Mouse (Mus musculus) liver, embryonic 16.5 days (tissue): ENCODE results near the gene Kcne1. TPM values are rescaled to one million over a fixed set of nuclear protein-coding genes. Genes with fewer than 3 reads are reported as not detected.

Source experiments
- ATAC-seq: fragments of 200-750 bp; cut with Nextera tagmentation; 2 replicates; pipeline ENCODE4 v1.8.0; 2017; ENCODE audit warnings: low read depth, mild to moderate bottlenecking, moderate number of reproducible peaks, moderate library complexity
- H3K27ac ChIP-seq: fragments of 300-500 bp; sonication (generic); 2 replicates; pipeline ENCODE4 v1.5.1; 2014; ENCODE audit warnings: mild to moderate bottlenecking, low read length
- H3K27me3 ChIP-seq: fragments of 300-500 bp; sonication (generic); 2 replicates; pipeline ENCODE4 v1.6.1; 2014; ENCODE audit warnings: low read depth, low read length, mixed read lengths; ENCODE audit not compliant: control insufficient read depth, insufficient read depth
- H3K36me3 ChIP-seq: fragments of 300-500 bp; sonication (generic); 2 replicates; pipeline ENCODE4 v1.6.1; 2014; ENCODE audit warnings: mild to moderate bottlenecking; ENCODE audit not compliant: control insufficient read depth, insufficient read depth
- H3K4me1 ChIP-seq: fragments of 300-500 bp; sonication (generic); 2 replicates; pipeline ENCODE4 v1.6.1; 2014; ENCODE audit warnings: low read depth, low read length, mixed read lengths; ENCODE audit not compliant: control insufficient read depth
- H3K4me2 ChIP-seq: fragments of 300-500 bp; sonication (generic); 2 replicates; pipeline ENCODE4 v1.6.1; 2014; ENCODE audit warnings: low read depth, low read length, mixed read lengths
- H3K4me3 ChIP-seq: fragments of 300-500 bp; sonication (generic); 2 replicates; pipeline ENCODE4 v1.5.1; 2014; ENCODE audit warnings: low read depth, mild to moderate bottlenecking, low read length
- H3K9ac ChIP-seq: fragments of 300-500 bp; sonication (generic); 2 replicates; pipeline ENCODE4 v1.6.1; 2014; ENCODE audit warnings: low read depth, low read length
- H3K9me3 ChIP-seq: fragments of 300-500 bp; sonication (generic); replicated peaks from 2 replicates; pipeline ENCODE4 v1.6.1; 2016; ENCODE audit warnings: low read length; ENCODE audit not compliant: control insufficient read depth
- WGBS: fragments of 180-500 bp; shearing (Covaris S2); extraction: QIAGEN DNeasy Blood & Tissue Kit; methylation state at CpG from one replicate; pipeline ENCODE4 v1.1.7; 2014; ENCODE audit not compliant: insufficient replicate concordance; 5-methylcytosine and 5-hydroxymethylcytosine counted together
- polyA plus RNA-seq: library from polyadenylated mRNA; unstranded; fragments of >200 nt; fragmentation: Nextera tagmentation; extraction: Ambion mirVana; gene quantifications from 2 replicates; pipeline ENCODE4 v1.2.1, GENCODE M21; 2015

Gene Kcne1
- polyA plus RNA-seq, 1 experiment from 2014 or later: not detected

DNA sequence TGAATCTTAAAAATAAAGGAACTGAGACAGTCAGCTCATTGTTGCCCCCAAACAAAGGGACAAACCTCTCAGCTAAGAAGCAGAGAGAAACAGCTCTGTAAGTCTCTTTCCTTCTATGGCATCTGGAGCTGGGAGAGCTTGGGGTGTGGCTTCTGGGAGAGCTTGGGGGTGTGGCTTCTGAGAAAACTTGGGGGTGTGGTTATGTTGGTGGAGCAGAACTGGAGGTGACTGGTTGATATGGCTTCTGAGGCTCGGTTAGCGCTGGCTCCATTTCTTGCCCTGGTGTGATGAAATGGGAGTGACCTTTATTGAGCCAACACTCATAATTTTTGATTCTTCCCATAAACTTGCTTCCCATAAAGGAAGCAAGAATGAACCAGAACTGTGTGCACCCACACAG lies 10.0 kb upstream of the Kcne1 start:
- no peak overlapping the region for H3K4me3 ChIP-seq
- H3K9me3 ChIP-seq: no peaks in the 10 kb centered on the region
- H3K27ac ChIP-seq: no peak overlapping the region
- H3K4me1 ChIP-seq: no peaks in the 10 kb centered on the region; the same call in none of the 2 replicates
- ATAC-seq: peak; percentile 83
- 24% methylated on average over 2 of the region's 2 CpGs for WGBS
- H3K4me2 ChIP-seq: no peak overlapping the region
- H3K9ac ChIP-seq: no peak overlapping the region
- H3K36me3 ChIP-seq: no peaks in the 10 kb centered on the region
- no peaks in the 10 kb centered on the region; the same call in 1 of the 2 replicates for H3K27me3 ChIP-seq

- WGBS: 61% methylated on average over 7 of the region's 7 CpGs
These were observed 6.2 kb upstream of the Kcne1 start for GRCm38 (mm10) chr16:92365477-92365876.

DNA sequence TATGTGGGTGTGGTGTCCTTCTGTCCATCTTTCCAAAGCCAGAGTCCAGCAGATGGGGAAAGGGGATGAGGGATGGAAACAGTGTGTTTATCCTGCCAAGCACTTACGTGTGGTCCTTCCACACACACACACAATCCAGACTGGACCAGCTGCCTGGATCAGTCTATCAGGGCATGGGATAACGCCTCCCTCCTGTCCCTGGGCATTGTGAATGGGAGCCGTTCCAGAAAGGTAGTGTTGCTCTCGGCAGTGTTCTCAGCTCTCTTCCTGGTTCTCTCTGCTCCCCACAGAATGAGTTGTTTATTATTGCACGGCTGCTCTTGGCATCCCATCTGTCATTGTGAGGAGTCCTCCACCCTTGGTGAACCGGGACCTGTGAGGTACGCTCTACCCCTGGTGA lies 1.4 kb upstream of the Kcne1 start:
- no peak overlapping the region for H3K4me3 ChIP-seq
- H3K9ac ChIP-seq: no peak overlapping the region
- no peaks in the 10 kb centered on the region for H3K36me3 ChIP-seq
- H3K27me3 ChIP-seq: no peaks in the 10 kb centered on the region
- WGBS: 59% methylated on average over 7 of the region's 7 CpGs
- no peaks in the 10 kb centered on the region for H3K4me1 ChIP-seq
- no peak for ATAC-seq
- no peaks in the 10 kb centered on the region for H3K9me3 ChIP-seq
- no peak overlapping the region for H3K4me2 ChIP-seq
- H3K27ac ChIP-seq: no peak overlapping the region

More at GRCm38 (mm10) chr16:92365477-92365876, 6.2 kb upstream of the Kcne1 start:
- no peaks in the 10 kb centered on the region for H3K27me3 ChIP-seq
- H3K36me3 ChIP-seq: no peaks in the 10 kb centered on the region
- H3K4me1 ChIP-seq: no peaks in the 10 kb centered on the region; the same call in none of the 2 replicates
- H3K9me3 ChIP-seq: no peaks in the 10 kb centered on the region
- ATAC-seq: no peak
- no peak overlapping the region for H3K27ac ChIP-seq
- H3K4me2 ChIP-seq: no peak overlapping the region
- no peak overlapping the region for H3K4me3 ChIP-seq
- no peak overlapping the region for H3K9ac ChIP-seq

GRCm38 (mm10) chr16:92358734-92359133 lies 534 bp downstream of the Kcne1 start:
- Histone ChIP-seq H3K4me2 (no peak overlapping the region), H3K9ac (no peak overlapping the region), H3K9me3 (no peaks in the 10 kb centered on the region), H3K4me3 (no peak overlapping the region), H3K36me3 (no peaks in the 10 kb centered on the region), H3K27me3 (no peaks in the 10 kb centered on the region), H3K4me1 (no peaks in the 10 kb centered on the region), H3K27ac (no peak overlapping the region)
- 31% methylated on average over 9 of the region's 9 CpGs for WGBS
- no peak for ATAC-seq

DNA sequence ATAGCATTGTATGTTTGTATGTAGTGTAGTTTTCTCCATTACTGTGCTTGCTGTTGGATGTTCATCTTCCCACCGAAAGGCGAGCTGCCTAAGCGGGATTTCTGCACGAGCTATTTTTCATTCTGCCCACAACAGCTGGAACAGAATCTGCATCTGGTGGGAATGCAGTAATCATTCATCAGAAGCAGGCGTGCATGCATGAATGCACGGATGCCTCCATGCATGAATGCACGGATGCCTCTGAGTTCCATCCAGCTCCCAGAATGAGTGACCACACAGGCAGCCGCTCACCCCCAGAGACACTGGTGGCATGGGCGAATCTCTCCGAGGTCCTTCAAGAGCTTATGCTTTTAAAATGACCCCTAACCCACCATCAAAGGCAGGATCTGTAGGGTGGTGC lies 1.7 kb downstream of the Kcne1 start:
- ATAC-seq: no peak
- no peak overlapping the region for H3K9ac ChIP-seq
- no peak overlapping the region for H3K27ac ChIP-seq
- no peaks in the 10 kb centered on the region for H3K36me3 ChIP-seq
- 65% methylated on average over 10 of the region's 10 CpGs for WGBS
- H3K4me3 ChIP-seq: no peak overlapping the region
- no peaks in the 10 kb centered on the region for H3K27me3 ChIP-seq
- H3K4me2 ChIP-seq: no peak overlapping the region
- H3K9me3 ChIP-seq: no peaks in the 10 kb centered on the region
- no peaks in the 10 kb centered on the region for H3K4me1 ChIP-seq

GRCm38 (mm10) chr16:92357023-92357422 lies 2.2 kb downstream of the Kcne1 start:
- H3K36me3 ChIP-seq: no peaks in the 10 kb centered on the region
- no peak for ATAC-seq
- H3K4me1 ChIP-seq: no peaks in the 10 kb centered on the region
- H3K9me3 ChIP-seq: no peaks in the 10 kb centered on the region
- no peak overlapping the region for H3K27ac ChIP-seq
- 63% methylated on average over 9 of the region's 9 CpGs for WGBS
- no peak overlapping the region for H3K4me2 ChIP-seq
- no peaks in the 10 kb centered on the region for H3K27me3 ChIP-seq
- no peak overlapping the region for H3K4me3 ChIP-seq
- no peak overlapping the region for H3K9ac ChIP-seq

DNA sequence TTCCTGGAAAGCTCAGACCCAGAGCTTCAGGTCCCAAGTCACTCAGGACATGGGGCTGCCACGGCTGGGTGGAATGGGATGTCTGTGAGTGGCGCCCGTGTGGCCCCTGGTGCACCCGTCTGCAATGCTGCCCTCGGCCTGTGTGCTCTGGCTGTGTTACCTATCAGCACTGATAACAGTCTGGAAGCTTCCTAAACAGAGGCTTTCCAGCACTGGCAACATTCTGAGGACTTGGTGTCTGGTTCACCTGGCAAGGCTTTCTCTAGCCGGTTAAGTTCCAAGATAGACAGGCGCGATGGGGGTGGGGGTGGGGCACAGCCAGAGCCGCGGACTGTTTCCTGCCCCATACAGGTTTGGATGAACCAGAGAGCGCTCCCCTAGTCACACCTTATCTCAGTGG lies 3.3 kb downstream of the Kcne1 start:
- Histone ChIP-seq H3K36me3 (no peaks in the 10 kb centered on the region), H3K4me1 (no peaks in the 10 kb centered on the region), H3K27me3 (no peaks in the 10 kb centered on the region), H3K4me3 (no peak overlapping the region), H3K27ac (no peak overlapping the region), H3K9me3 (no peaks in the 10 kb centered on the region), H3K4me2 (no peak overlapping the region), H3K9ac (no peak overlapping the region)
- 40% methylated on average over 11 of the region's 11 CpGs for WGBS
- no peak for ATAC-seq

DNA sequence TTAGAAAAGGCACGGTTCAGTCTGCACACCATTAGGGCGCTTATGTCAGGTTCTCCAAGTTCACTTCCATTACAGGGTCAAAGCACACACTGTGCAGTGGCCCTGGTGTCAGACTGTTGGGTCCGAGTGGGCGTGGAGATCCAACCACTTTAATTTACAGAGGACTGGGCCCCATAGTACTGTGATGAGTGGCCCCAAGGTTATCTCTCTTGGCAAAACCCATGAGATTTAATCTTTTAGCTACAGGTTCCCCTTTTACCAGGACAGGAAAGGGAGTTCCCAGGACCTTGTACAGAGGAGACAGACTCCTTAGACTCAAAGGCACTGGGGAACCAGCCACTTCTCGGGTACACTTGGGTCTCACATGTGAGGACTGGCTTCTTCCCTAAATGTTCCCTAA lies 3.9 kb downstream of the Kcne1 start:
- 45% methylated on average over 5 of the region's 5 CpGs for WGBS
- H3K4me3 ChIP-seq: no peak overlapping the region
- no peak for ATAC-seq

DNA sequence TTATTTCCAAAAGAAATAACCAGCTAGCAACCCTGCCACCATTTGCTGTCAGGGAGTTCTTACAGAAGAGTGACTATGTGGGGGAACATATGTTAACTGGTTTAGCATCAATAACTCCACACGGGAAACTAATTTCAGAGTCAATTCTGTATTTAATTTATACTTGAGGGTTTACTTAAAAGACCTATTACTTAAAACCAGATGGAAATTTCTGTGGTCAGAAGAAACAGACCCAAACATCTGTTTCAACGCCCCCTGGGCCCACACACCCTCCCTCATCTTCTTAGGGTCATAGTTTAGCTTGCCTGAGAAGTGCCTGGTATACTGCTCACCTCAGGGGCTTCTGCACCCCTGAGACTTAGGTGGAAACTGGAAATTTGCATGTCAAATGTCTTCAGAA lies 5.4 kb downstream of the Kcne1 start:
- H3K36me3 ChIP-seq: no peaks in the 10 kb centered on the region
- H3K4me1 ChIP-seq: no peaks in the 10 kb centered on the region
- H3K9me3 ChIP-seq: no peaks in the 10 kb centered on the region
- H3K27ac ChIP-seq: no peak overlapping the region
- no peak for ATAC-seq
- H3K4me2 ChIP-seq: no peak overlapping the region
- H3K27me3 ChIP-seq: no peaks in the 10 kb centered on the region
- H3K4me3 ChIP-seq: no peak overlapping the region
- H3K9ac ChIP-seq: no peak overlapping the region
- WGBS: 60% methylated on average over 2 of the region's 2 CpGs

More for the DNA sequence above, 3.9 kb downstream of the Kcne1 start:
- Histone ChIP-seq H3K9ac (no peak overlapping the region), H3K4me2 (no peak overlapping the region), H3K4me1 (no peaks in the 10 kb centered on the region), H3K27ac (no peak overlapping the region), H3K36me3 (no peaks in the 10 kb centered on the region), H3K9me3 (no peaks in the 10 kb centered on the region), H3K27me3 (no peaks in the 10 kb centered on the region)
